Mouse (Mus musculus) CH12.LX (cell line): ENCODE data around the gene Mllt3.

Experiments
- EP300 ChIP-seq: IDR thresholded peaks from 2 replicates; pipeline ENCODE4 v1.6.1; 2011; ENCODE audit warnings: low read length, improper control_type of control experiment
- MAX ChIP-seq: IDR thresholded peaks from 2 replicates; pipeline ENCODE4 v1.6.1; 2011; ENCODE audit warnings: low read length, improper control_type of control experiment
- MXI1 ChIP-seq: IDR thresholded peaks from 2 replicates; pipeline ENCODE4 v1.6.1; 2011; ENCODE audit warnings: mild to moderate bottlenecking, low read depth, low read length, improper control_type of control experiment
- POLR2A ChIP-seq: IDR thresholded peaks from 2 replicates; pipeline ENCODE4 v1.6.1; 2011; ENCODE audit warnings: low read depth, mild to moderate bottlenecking, improper control_type of control experiment, low read length

DNA sequence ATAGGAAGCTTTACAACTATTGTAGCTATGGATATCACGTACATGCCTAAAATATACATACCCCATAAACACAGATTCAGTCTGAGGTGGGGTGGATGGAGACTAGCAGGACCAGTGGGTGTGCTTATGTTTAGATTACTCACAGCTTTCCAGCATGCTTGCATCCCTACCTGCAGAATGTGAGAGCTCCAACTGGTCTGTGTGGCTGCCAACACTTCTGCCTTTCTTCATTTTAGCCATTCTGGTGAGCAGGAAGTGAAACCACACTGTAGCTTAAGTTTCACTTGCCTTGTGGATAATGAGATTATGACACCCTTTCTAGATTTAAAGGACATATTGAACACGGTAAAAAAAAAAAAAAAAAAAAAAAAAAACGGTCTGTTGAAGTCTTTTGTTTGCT, 88.8 kb downstream of the Mllt3 start:
- TF ChIP-seq POLR2A (no peak), MXI1 (no peak), MAX (no peak), EP300 (peak; percentile 35; the same call in 1 of the 2 replicates)
